Mouse (Mus musculus) kidney, adult 2 months (tissue): ENCODE results near the gene Ndufs2. TPM values are rescaled to one million over a fixed set of nuclear protein-coding genes. Genes with fewer than 3 reads are reported as not detected.
"Not testable (repeated sequence)": the region's sequence is repeated elsewhere in the genome, so short reads cannot be mapped to it uniquely, and the experiment has no call there.

Source experiments
- DNase-seq: peaks from one replicate; pipeline ENCODE4 v3.0.0; 2021
- H3K27ac ChIP-seq: fragments of 200-500 bp; 2 replicates; pipeline ENCODE4 v1.5.1; 2012; ENCODE audit warnings: low read depth, low read length, control low read depth, inconsistent platforms; ENCODE audit not compliant: insufficient read depth
- H3K27me3 ChIP-seq: fragments of 200-500 bp; replicated peaks from 2 replicates; pipeline ENCODE4 v1.6.1; 2012; ENCODE audit warnings: mild to moderate bottlenecking, moderate library complexity, low read length, inconsistent platforms; ENCODE audit not compliant: control insufficient read depth, insufficient read depth
- H3K36me3 ChIP-seq: fragments of 200-500 bp; 2 replicates; pipeline ENCODE4 v1.6.1; 2012; ENCODE audit warnings: mild to moderate bottlenecking, moderate library complexity, low read length, inconsistent platforms; ENCODE audit not compliant: control insufficient read depth, insufficient read depth
- H3K4me1 ChIP-seq: fragments of 200-500 bp; 2 replicates; pipeline ENCODE4 v1.6.1; 2011; ENCODE audit warnings: low read length; ENCODE audit not compliant: control insufficient read depth, insufficient read depth
- H3K4me3 ChIP-seq: fragments of 200-500 bp; 2 replicates; pipeline ENCODE4 v1.5.1; 2011; ENCODE audit warnings: mild to moderate bottlenecking, low read depth, low read length, control low read depth; ENCODE audit not compliant: insufficient read depth
- CTCF ChIP-seq: fragments of 200-500 bp; conservative IDR thresholded peaks from 2 replicates; pipeline ENCODE4 v1.5.1; 2011; ENCODE audit warnings: low read depth, mild to moderate bottlenecking, control low read depth, low read length, moderate library complexity, mixed read lengths; ENCODE audit not compliant: insufficient read depth, insufficient read length
- POLR2A ChIP-seq: fragments of 200-500 bp; IDR thresholded peaks from one replicate; pipeline ENCODE4 v1.6.1; 2011; ENCODE audit warnings: low read depth, low read length, control low read depth
- WGBS: fragments of 180-500 bp; shearing (Covaris S2); methylation state at CpG from one replicate; pipeline ENCODE4 v1.1.7; 2018; 5-methylcytosine and 5-hydroxymethylcytosine counted together
- polyA plus RNA-seq: library from polyadenylated mRNA; depleted of rRNA; stranded (reverse); fragments of >200 nt; gene quantifications from 2 replicates; pipeline ENCODE4 v1.2.3, GENCODE M21; 2012

Ndufs2 gene
- polyA plus RNA-seq, 1 experiment = 559 TPM

- Histone ChIP-seq H3K27ac (peak overlapping the region; percentile 96), H3K27me3 (no peaks in the 10 kb centered on the region), H3K4me1 (peaks cover 6% of the 10 kb centered on the region; the same call in 1 of the 2 replicates), H3K36me3 (no peaks in the 10 kb centered on the region; the same call in 1 of the 2 replicates), H3K4me3 (peak overlapping the region; percentile 79)
- WGBS = under 1% methylated on average over 41 of the region's 41 CpGs
- peak; percentile 82 for TF ChIP-seq POLR2A
- peak; percentile 84 for TF ChIP-seq CTCF
- peak; percentile 99 for DNase-seq
Observed at GRCm38 (mm10) chr1:171246709-171247452, 4.3 kb downstream of the Ndufs2 start.

GRCm38 (mm10) chr1:171245353-171245752 is 5.8 kb downstream of the Ndufs2 start:
- no peak for DNase-seq
- peaks cover 2% of the 10 kb centered on the region for H3K36me3 ChIP-seq
- H3K27ac ChIP-seq = no peak overlapping the region
- TF ChIP-seq CTCF (no peak), POLR2A (no peak)
- no peaks in the 10 kb centered on the region for H3K27me3 ChIP-seq
- WGBS = 79% methylated on average over 8 of the region's 8 CpGs
- H3K4me3 ChIP-seq = no peak overlapping the region
- peaks cover 6% of the 10 kb centered on the region; the same call in 1 of the 2 replicates for H3K4me1 ChIP-seq

DNA sequence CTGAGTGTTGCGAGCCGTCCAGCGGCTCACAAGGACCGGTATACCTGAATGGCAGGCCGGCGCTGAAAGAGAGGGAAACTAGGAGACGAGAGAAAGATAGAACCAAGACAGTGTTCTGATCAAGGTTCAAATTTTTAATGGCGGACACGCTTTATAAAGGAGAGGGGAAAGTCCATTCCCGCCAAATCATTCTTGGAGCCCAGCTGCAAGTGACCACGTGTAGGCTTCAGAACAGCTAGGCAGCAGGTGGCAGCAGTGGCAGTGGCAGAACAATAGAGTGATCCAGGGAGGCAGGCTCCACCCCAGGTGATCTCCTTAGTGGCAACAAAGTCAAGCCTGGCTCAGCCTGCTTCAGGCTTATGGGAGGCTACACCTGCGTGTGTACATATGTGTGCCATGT is 9.2 kb downstream of the Ndufs2 start:
- H3K4me1 ChIP-seq, H3K4me3 ChIP-seq, H3K27ac ChIP-seq, H3K27me3 ChIP-seq: not testable (repeated sequence)
- TF ChIP-seq CTCF = 0 out of 2 replicates have a peak, but pooled peaks have one; percentile 19
- peak; percentile 58 for DNase-seq
- peaks cover 14% of the 10 kb centered on the region for H3K36me3 ChIP-seq
- WGBS = 65% methylated on average over 12 of the region's 12 CpGs

DNA sequence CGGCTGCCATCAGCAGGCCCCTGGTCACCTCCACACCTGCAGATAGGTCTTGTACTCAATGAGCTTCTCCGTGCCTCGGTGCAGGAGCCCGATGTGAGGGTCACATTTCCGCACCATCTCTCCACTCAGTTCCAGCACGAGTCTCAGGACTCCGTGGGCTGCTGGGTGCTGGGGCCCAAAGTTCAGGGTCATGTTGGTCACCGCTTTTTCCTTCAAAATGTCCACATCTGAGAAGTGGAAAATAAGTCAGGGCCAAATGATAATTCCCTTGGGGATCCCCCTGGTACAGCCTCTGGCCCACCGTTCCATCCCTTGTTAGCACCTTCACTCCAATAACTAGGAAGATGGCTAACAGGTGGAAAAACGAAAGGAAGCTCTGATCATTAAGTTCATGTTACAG is 10.3 kb downstream of the Ndufs2 start:
- 69% methylated on average over 10 of the region's 10 CpGs for WGBS
- Histone ChIP-seq H3K4me3 (no peak overlapping the region), H3K36me3 (peaks cover 16% of the 10 kb centered on the region), H3K4me1 (peaks cover 3% of the 10 kb centered on the region; the same call in 1 of the 2 replicates), H3K27me3 (no peaks in the 10 kb centered on the region), H3K27ac (peak overlapping the region; percentile 63; the same call in 1 of the 2 replicates)
- no peak for DNase-seq
- no peak for TF ChIP-seq POLR2A
- no peak for TF ChIP-seq CTCF

DNA sequence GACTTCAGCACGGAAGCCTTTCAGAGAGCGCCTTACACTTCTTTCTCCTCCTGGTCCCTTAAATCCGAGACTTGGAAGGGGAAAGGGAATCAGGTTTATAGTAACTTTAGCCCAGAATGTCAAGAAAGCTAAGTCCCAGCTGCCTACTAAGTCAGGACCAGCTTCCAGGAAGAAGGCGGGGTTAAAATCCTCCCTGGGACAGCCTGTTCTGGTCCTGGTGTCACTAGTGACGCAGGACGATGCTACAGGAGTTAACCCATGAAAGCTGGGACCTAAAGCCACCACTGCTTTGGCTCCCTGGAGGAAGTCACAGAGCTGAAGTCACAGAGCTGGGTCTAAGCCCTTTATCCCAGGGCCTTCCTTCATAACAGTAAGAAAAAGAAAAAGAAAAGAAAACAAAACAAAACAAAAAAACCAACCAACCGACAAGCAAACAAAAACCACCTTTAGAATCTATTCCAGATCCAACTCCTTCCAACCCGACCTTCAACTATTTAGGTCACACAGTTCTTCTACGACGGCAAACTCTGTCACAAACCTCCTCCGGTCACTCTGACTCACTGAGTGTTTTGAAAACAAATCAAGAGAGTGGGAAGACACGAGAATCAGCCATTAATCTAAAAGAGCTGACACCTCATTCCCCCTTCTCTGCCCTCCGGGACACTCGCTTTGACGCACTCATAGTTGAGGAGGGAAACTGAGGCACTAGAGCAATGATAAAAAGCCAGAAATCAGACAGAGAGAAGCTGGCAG is 11.0 kb downstream of the Ndufs2 start:
- TF ChIP-seq CTCF (no peak), POLR2A (no peak)
- Histone ChIP-seq H3K27me3 (no peaks in the 10 kb centered on the region), H3K27ac (peak overlapping the region; percentile 63), H3K4me1 (no peaks in the 10 kb centered on the region; the same call in 1 of the 2 replicates), H3K36me3 (peaks cover 19% of the 10 kb centered on the region), H3K4me3 (no peak overlapping the region)
- 50% methylated on average over 15 of the region's 15 CpGs for WGBS
- DNase-seq = peak; percentile 81

DNA sequence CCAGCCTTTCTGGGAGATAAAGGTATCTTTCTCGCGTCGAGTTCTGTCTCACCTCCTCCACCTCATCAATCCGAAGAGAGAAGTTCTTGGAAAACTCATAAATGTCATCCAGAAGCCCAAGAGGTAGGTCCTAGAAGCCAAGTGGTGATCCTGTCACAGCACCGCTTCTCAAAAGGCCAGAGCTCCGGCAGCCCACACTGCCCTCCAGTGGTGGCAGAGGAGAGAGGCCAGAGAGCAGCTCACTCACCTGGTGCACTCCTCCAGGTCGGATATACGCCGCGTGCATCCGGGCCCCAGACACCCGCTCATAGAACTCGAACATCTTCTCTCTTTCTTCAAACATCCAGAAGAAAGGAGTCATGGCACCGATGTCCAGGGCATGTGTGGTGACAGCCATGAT is 12.7 kb downstream of the Ndufs2 start:
- no peaks in the 10 kb centered on the region; the same call in 1 of the 2 replicates for H3K4me1 ChIP-seq
- no peak overlapping the region for H3K27ac ChIP-seq
- peaks cover 19% of the 10 kb centered on the region for H3K36me3 ChIP-seq
- 55% methylated on average over 14 of the region's 14 CpGs for WGBS
- DNase-seq = peak; percentile 78
- H3K4me3 ChIP-seq = no peak overlapping the region
- H3K27me3 ChIP-seq = no peaks in the 10 kb centered on the region
- peak; percentile 87 for TF ChIP-seq CTCF
- no peak for TF ChIP-seq POLR2A

- Histone ChIP-seq H3K4me3 (no peak overlapping the region), H3K4me1 (no peaks in the 10 kb centered on the region; the same call in 1 of the 2 replicates), H3K36me3 (peaks cover 19% of the 10 kb centered on the region), H3K27ac (peak overlapping the region; percentile 45; the same call in 1 of the 2 replicates), H3K27me3 (no peaks in the 10 kb centered on the region)
- peak; percentile 57 for DNase-seq
- TF ChIP-seq POLR2A (no peak), CTCF (no peak)
- WGBS = 64% methylated on average over 6 of the region's 6 CpGs
Observed at GRCm38 (mm10) chr1:171237438-171237837, 13.8 kb downstream of the Ndufs2 start.
